Mouse (Mus musculus) embryo, embryonic 11.5 days (tissue): ENCODE data around the gene Cct8l1.

Experiments
- DNase-seq: peaks from one replicate; pipeline ENCODE4 v3.0.0-alpha.2; 2012; ENCODE audit warnings: low read depth, low spot score

Gene Cct8l1

GRCm38 (mm10) chr5:25529529-25530421 lies 13.9 kb downstream of the Cct8l1 start:
- DNase-seq: peak; percentile 98

- DNase-seq: no peak
Observed at GRCm38 (mm10) chr5:25530629-25531028, 14.8 kb downstream of the Cct8l1 start.

GRCm38 (mm10) chr5:25532256-25533147 lies 16.6 kb downstream of the Cct8l1 start:
- DNase-seq: no peak

GRCm38 (mm10) chr5:25533298-25533697 lies 17.4 kb downstream of the Cct8l1 start:
- DNase-seq: no peak

- no peak for DNase-seq
Observed at GRCm38 (mm10) chr5:25535566-25535965, 19.7 kb downstream of the Cct8l1 start.

GRCm38 (mm10) chr5:25536451-25536850 lies 20.6 kb downstream of the Cct8l1 start:
- no peak for DNase-seq

- DNase-seq: no peak
Observed at GRCm38 (mm10) chr5:25536921-25537409, 21.1 kb downstream of the Cct8l1 start.

GRCm38 (mm10) chr5:25540412-25540811 lies 24.5 kb downstream of the Cct8l1 start:
- no peak for DNase-seq

GRCm38 (mm10) chr5:25540921-25541320 lies 25.1 kb downstream of the Cct8l1 start:
- DNase-seq: no peak

GRCm38 (mm10) chr5:25541661-25542060 lies 25.8 kb downstream of the Cct8l1 start:
- no peak for DNase-seq

GRCm38 (mm10) chr5:25544061-25544460 lies 28.2 kb downstream of the Cct8l1 start:
- DNase-seq: no peak

- DNase-seq: no peak
Observed at GRCm38 (mm10) chr5:25544566-25544965, 28.7 kb downstream of the Cct8l1 start.

GRCm38 (mm10) chr5:25546912-25547311 lies 31.0 kb downstream of the Cct8l1 start:
- no peak for DNase-seq

GRCm38 (mm10) chr5:25550912-25551311 lies 35.0 kb downstream of the Cct8l1 start:
- DNase-seq: no peak

GRCm38 (mm10) chr5:25554210-25554609 lies 38.3 kb downstream of the Cct8l1 start:
- no peak for DNase-seq

GRCm38 (mm10) chr5:25554689-25555088 lies 38.8 kb downstream of the Cct8l1 start:
- no peak for DNase-seq

GRCm38 (mm10) chr5:25555684-25556083 lies 39.8 kb downstream of the Cct8l1 start:
- no peak for DNase-seq

GRCm38 (mm10) chr5:25556363-25556762 lies 40.5 kb downstream of the Cct8l1 start:
- no peak for DNase-seq
